Mouse (Mus musculus) megakaryocyte, embryonic 14.5 days (primary cell): Measurements from ENCODE around the gene Gm11596. TPM values are rescaled to one million over a fixed set of nuclear protein-coding genes. Genes with fewer than 3 reads are reported as not detected.

Source experiments
- H3K27me3 ChIP-seq: replicated peaks from 2 replicates; pipeline ENCODE3; 2012; ENCODE audit warnings: inconsistent platforms
- H3K36me3 ChIP-seq: replicated peaks from 2 replicates; pipeline ENCODE3; 2012; ENCODE audit warnings: low read length, inconsistent platforms, mixed read lengths
- H3K4me1 ChIP-seq: 2 replicates; pipeline ENCODE4 v1.6.1; 2012; ENCODE audit warnings: inconsistent platforms
- H3K4me3 ChIP-seq: replicated peaks from 2 replicates; pipeline ENCODE3; 2012; ENCODE audit warnings: moderate library complexity, mild to moderate bottlenecking, inconsistent platforms
- H3K9me3 ChIP-seq: 2 replicates; pipeline ENCODE4 v1.6.1; 2012; ENCODE audit warnings: inconsistent platforms
- FLI1 ChIP-seq: IDR thresholded peaks from 2 replicates; pipeline ENCODE4 v1.6.1; 2012; ENCODE audit warnings: low read length, inconsistent platforms, mixed read lengths
- GATA1 ChIP-seq: IDR thresholded peaks from 3 replicates; pipeline ENCODE4 v1.6.1; 2012; ENCODE audit warnings: mixed read lengths, low read length, inconsistent platforms, borderline replicate concordance
- polyA plus RNA-seq: library from polyadenylated mRNA; stranded (reverse); fragments of >175 nt; gene quantifications from 2 replicates; pipeline ENCODE4 v1.2.3, GENCODE M21; 2012; ENCODE audit warnings: low replicate concordance; ENCODE audit not compliant: insufficient read depth

Gm11596 gene
- polyA plus RNA-seq, 1 experiment = not detected

DNA sequence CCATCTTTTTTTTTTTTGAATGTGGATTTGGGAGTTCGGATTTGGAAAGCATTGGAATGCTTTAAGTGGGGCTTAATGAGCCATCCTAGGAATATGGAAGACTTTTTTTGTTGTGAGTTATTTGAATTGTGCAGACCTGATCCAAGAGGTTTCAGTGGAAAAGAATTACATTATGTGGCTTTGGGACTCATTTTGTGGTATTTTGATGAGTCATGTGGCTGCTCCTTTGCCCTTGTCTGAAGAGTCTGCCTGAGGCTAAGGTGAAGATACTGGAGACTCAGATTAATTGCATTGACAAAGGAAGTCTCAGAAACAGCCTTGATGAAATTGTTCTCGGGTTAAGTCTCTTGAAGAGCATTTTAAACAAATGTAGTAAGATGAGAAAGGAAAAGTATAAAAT is 24.9 kb downstream of the Gm11596 start:
- Histone ChIP-seq H3K4me1 (no peaks in the 10 kb centered on the region), H3K27me3 (no peaks in the 10 kb centered on the region), H3K9me3 (no peaks in the 10 kb centered on the region), H3K36me3 (no peaks in the 10 kb centered on the region), H3K4me3 (no peak overlapping the region)
- no peak for TF ChIP-seq GATA1
- no peak for TF ChIP-seq FLI1

DNA sequence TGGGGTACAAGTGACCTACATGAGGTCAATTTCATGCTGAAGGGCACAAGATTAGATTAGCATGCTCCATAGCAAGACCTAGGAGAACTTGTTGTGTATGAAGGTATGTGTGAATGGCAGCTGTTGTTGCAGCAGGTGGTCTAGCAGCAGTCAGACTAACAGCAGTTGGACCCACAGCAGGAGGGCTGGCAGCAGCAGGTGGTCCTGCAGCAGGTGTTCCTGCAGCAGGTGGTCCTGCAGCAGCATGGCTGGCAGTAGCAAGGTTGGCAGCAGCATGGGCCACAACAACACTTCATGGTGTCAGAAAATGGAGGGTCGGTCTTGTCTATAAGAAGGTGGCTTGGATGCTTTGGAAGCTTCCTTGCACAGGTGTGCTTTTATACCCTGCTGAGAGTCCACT is 34.4 kb downstream of the Gm11596 start:
- TF ChIP-seq FLI1 (no peak), GATA1 (no peak)
- no peaks in the 10 kb centered on the region for H3K9me3 ChIP-seq
- H3K4me3 ChIP-seq = no peak overlapping the region
- H3K36me3 ChIP-seq = no peaks in the 10 kb centered on the region
- no peaks in the 10 kb centered on the region for H3K27me3 ChIP-seq
- no peaks in the 10 kb centered on the region for H3K4me1 ChIP-seq

DNA sequence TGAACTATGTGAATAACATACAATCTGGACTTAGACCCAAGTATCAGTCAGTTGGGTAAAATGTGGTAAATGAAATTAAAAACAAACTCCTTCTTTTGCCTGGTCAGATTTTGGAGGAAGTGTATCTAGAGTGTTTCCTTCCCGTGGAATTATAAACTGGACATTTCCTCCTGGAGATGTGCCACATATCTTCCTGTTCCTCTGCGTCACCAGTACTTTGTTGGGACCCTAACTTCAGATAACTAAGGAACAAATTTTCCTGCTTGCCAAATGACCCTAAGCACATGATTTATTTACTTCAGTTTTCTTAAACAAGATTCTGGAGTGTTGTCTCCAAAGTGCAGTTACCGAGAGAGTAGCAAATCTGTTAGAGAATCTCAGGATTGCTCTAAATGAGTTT is 49.3 kb downstream of the Gm11596 start:
- Histone ChIP-seq H3K27me3 (no peaks in the 10 kb centered on the region), H3K9me3 (no peaks in the 10 kb centered on the region), H3K4me1 (no peaks in the 10 kb centered on the region), H3K36me3 (no peaks in the 10 kb centered on the region), H3K4me3 (no peak overlapping the region)
- TF ChIP-seq GATA1 (no peak), FLI1 (no peak)

Other genes starting within 250 kb of the Gm11596 start
- gene Krtap3-3, start 242.6 kb downstream of the Gm11596 start, polyA plus RNA-seq = not detected in 2 replicates
- not detected in 2 replicates for gene Krtap3-2, start 236.6 kb downstream of the Gm11596 start, polyA plus RNA-seq
- not detected in 2 replicates for gene Gm11939, start 234.0 kb downstream of the Gm11596 start, polyA plus RNA-seq
- not detected in 2 replicates for gene Krtap3-1, start 226.8 kb downstream of the Gm11596 start, polyA plus RNA-seq
- gene Krtap1-5, start 212.5 kb downstream of the Gm11596 start, polyA plus RNA-seq = not detected in 2 replicates
- gene Krtap1-4, start 209.8 kb downstream of the Gm11596 start, polyA plus RNA-seq = not detected in 2 replicates
- not detected in 2 replicates for gene Krtap1-3, start 202.1 kb downstream of the Gm11596 start, polyA plus RNA-seq
- not detected in 2 replicates for gene Krtap9-3, start 195.4 kb downstream of the Gm11596 start, polyA plus RNA-seq
- gene Gm11938, start 190.2 kb downstream of the Gm11596 start, polyA plus RNA-seq = not detected in 2 replicates
- not detected in 2 replicates for gene Gm11937, start 183.3 kb downstream of the Gm11596 start, polyA plus RNA-seq
- not detected in 2 replicates for gene Krtap2-4, start 178.6 kb downstream of the Gm11596 start, polyA plus RNA-seq
- not detected in 2 replicates for gene Gm11562, start 173.0 kb downstream of the Gm11596 start, polyA plus RNA-seq
- gene Krtap4-1, start 165.2 kb downstream of the Gm11596 start, polyA plus RNA-seq = not detected in 2 replicates
- gene Krtap4-2, start 158.4 kb downstream of the Gm11596 start, polyA plus RNA-seq = not detected in 2 replicates
- not detected in 2 replicates for gene Krtap4-7, start 149.4 kb downstream of the Gm11596 start, polyA plus RNA-seq
- gene Gm11555, start 143.2 kb downstream of the Gm11596 start, polyA plus RNA-seq = not detected in 2 replicates
- gene Gm11563, start 134.5 kb downstream of the Gm11596 start, polyA plus RNA-seq = not detected in 2 replicates
- gene Krtap4-6, start 127.5 kb downstream of the Gm11596 start, polyA plus RNA-seq = not detected in 2 replicates
- gene Gm14190, start 102.7 kb downstream of the Gm11596 start, polyA plus RNA-seq = not detected in 2 replicates
- gene Gm14180, start 59.2 kb downstream of the Gm11596 start, polyA plus RNA-seq = not detected in 2 replicates
- gene Gm11595, start 20.6 kb downstream of the Gm11596 start, polyA plus RNA-seq = not detected in 2 replicates
- gene Krtap4-8, start 12.8 kb downstream of the Gm11596 start, polyA plus RNA-seq = not detected in 2 replicates
- not detected in 2 replicates for gene Krtap4-9, start 8.3 kb downstream of the Gm11596 start, polyA plus RNA-seq
- not detected in 2 replicates for gene Gm11569, start 5.5 kb upstream of the Gm11596 start, polyA plus RNA-seq
- gene Gm11554, start 11.0 kb upstream of the Gm11596 start, polyA plus RNA-seq = not detected in 2 replicates
- gene Krtap4-13, start 16.4 kb upstream of the Gm11596 start, polyA plus RNA-seq = not detected in 2 replicates
- gene Gm11564, start 22.2 kb upstream of the Gm11596 start, polyA plus RNA-seq = not detected in 2 replicates
- gene 2300003K06Rik, start 44.6 kb upstream of the Gm11596 start, polyA plus RNA-seq = not detected in 2 replicates
- gene Krtap4-16, start 58.1 kb upstream of the Gm11596 start, polyA plus RNA-seq = not detected in 2 replicates
- not detected in 2 replicates for gene Gm11568, start 64.5 kb upstream of the Gm11596 start, polyA plus RNA-seq
- not detected in 2 replicates for gene Gm11559, start 71.0 kb upstream of the Gm11596 start, polyA plus RNA-seq
- gene Krtap9-1, start 79.9 kb upstream of the Gm11596 start, polyA plus RNA-seq = not detected in 2 replicates
- not detected in 2 replicates for gene Gm11567, start 85.7 kb upstream of the Gm11596 start, polyA plus RNA-seq
- gene Krtap31-1, start 114.5 kb upstream of the Gm11596 start, polyA plus RNA-seq = not detected in 2 replicates
- not detected in 2 replicates for gene Gm11565, start 121.3 kb upstream of the Gm11596 start, polyA plus RNA-seq
- gene Krtap31-2, start 142.8 kb upstream of the Gm11596 start, polyA plus RNA-seq = not detected in 2 replicates
- gene Krtap9-5, start 155.0 kb upstream of the Gm11596 start, polyA plus RNA-seq = not detected in 2 replicates
- not detected in 2 replicates for gene Krtap29-1, start 185.6 kb upstream of the Gm11596 start, polyA plus RNA-seq
- not detected in 2 replicates for gene Krtap16-1, start 193.1 kb upstream of the Gm11596 start, polyA plus RNA-seq
- not detected in 2 replicates for gene Krtap17-1, start 200.5 kb upstream of the Gm11596 start, polyA plus RNA-seq
- not detected in 2 replicates for gene Krt33a, start 222.7 kb upstream of the Gm11596 start, polyA plus RNA-seq
- gene Krt33b, start 236.4 kb upstream of the Gm11596 start, polyA plus RNA-seq = not detected in 2 replicates
- not detected in 2 replicates for gene Krt34, start 248.1 kb upstream of the Gm11596 start, polyA plus RNA-seq